Mouse (Mus musculus) monocyte, adult 59 days (primary cell): Measurements from ENCODE around the gene Gm28557. TPM values are rescaled to one million over a fixed set of nuclear protein-coding genes. Genes with fewer than 3 reads are reported as not detected.

Experiments
- total RNA-seq, 2 experiments: library from RNA; stranded (reverse); gene quantifications; one replicate each; pipeline ENCODE4 v1.2.4; 2023

The Gm28557 gene
- total RNA-seq: 1 to 10 TPM; 1.7 to 2.5 TPM

GRCm38 (mm10) chr13:67108194-67108820, at the start of gene Gm28557:
TSS of gene Gm28557 (minus strand) at chr13:67108604.

GRCm38 (mm10) chr13:67121360-67121759, 13.0 kb upstream of the Gm28557 start, which contains the start of gene Zfp759:
TSS of gene Zfp759 (plus strand) at chr13:67121660.

GRCm38 (mm10) chr13:67116163-67116562, 7.8 kb upstream of the Gm28557 start, which contains the start of gene Rslcan18:
TSS of gene Rslcan18 (minus strand) at chr13:67116263.

GRCm38 (mm10) chr13:67097876-67098275, 10.5 kb downstream of the Gm28557 start, which contains the start of gene Zfp708:
TSS of gene Zfp708 (minus strand) at chr13:67097976.

DNA sequence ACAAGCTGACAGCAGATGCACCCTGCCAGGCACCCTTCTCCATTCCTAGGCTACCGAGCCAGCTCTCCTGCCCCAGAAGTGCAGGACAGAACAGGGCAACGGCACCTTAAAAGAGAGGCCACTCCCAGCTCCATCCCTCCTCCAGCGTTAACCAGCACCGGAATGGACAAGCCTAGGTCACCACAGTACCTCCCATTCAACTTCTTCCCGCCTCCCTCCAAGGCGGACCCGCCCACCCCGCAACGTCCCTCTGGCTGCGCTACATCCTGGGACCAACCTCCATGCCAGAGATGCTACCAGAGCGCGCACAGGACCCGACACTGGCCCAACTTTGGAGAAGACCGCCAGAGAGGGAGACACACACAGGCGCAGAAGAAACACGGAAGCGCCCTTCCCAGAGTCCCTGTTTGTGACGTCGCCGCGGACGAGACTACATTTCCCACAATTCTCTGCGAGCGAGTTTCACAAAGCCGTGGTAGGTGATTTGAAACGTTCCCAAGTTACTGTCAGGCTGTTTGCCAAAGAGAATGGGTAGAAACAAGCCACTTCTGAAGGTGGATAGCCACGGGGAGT, 47.5 kb downstream of the Gm28557 start, which contains the start of gene Zfp712:
Zfp712 (minus strand) TSS at position 385 of the 573 bp plus-strand sequence.

Other genes starting within 250 kb of the Gm28557 start
- under 1 TPM; 0.73 to 0.88 TPM for gene Gm10767, start 203.7 kb downstream of the Gm28557 start, total RNA-seq
- gene Zfp712, start 47.4 kb downstream of the Gm28557 start, total RNA-seq: 1 to 10 TPM; 2.2 to 2.9 TPM
- under 1 TPM; 0.97 TPM for gene Zfp708, start 10.6 kb downstream of the Gm28557 start, total RNA-seq
- gene Rslcan18, start 7.7 kb upstream of the Gm28557 start, total RNA-seq: under 1 TPM; 0.26 to 0.43 TPM
- 1 to 10 TPM; 2.2 to 4.6 TPM for gene Zfp759, start 13.1 kb upstream of the Gm28557 start, total RNA-seq
- gene Rsl1, start 64.6 kb upstream of the Gm28557 start, total RNA-seq: 1 to 10 TPM; 5.9 to 6.6 TPM
- gene Zfp455, start 85.9 kb upstream of the Gm28557 start, total RNA-seq: 1 to 10 TPM; 2.9 TPM
- gene Zfp458, start 169.9 kb upstream of the Gm28557 start, total RNA-seq: 1 to 10 TPM; 1.5 to 2.1 TPM
- 1 to 10 TPM in 1 of 2 experiments, under 1 TPM in 1; 0.97 to 1.6 TPM for gene Zfp457, start 197.9 kb upstream of the Gm28557 start, total RNA-seq
- 1 to 10 TPM; 4.9 to 9.0 TPM for gene Zfp595, start 224.0 kb upstream of the Gm28557 start, total RNA-seq